Mouse (Mus musculus) cerebellum, adult 9-11 months (tissue): Measurements from ENCODE around the gene Cela2a.
"Not testable (repeated sequence)": the region's sequence is repeated elsewhere in the genome, so short reads cannot be mapped to it uniquely, and the experiment has no call there.

Experiments
- DNase-seq: peaks from one replicate; pipeline ENCODE4 v3.0.0; 2022

Gene Cela2a

DNA sequence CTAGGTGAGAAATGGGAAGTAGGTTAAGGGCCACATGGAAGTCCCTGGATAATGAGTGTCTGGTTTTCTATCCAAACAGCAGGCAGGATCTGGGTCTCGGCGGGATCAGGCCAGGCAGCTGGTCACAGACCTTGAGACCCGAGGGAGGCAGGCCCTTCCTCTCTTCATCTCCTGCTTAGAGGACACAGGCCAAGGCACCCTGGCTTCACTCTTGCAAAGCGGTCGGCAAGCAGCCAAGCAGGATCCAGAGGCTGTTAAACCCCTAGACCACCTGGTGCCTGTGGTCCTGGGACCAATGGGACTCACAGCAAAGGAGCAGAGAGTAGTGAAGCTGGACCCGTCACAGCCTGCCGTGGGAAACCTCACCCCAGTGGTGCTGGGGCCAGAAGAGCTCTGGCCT, 29.6 kb downstream of the Cela2a start:
- peak; percentile 32 for DNase-seq

DNA sequence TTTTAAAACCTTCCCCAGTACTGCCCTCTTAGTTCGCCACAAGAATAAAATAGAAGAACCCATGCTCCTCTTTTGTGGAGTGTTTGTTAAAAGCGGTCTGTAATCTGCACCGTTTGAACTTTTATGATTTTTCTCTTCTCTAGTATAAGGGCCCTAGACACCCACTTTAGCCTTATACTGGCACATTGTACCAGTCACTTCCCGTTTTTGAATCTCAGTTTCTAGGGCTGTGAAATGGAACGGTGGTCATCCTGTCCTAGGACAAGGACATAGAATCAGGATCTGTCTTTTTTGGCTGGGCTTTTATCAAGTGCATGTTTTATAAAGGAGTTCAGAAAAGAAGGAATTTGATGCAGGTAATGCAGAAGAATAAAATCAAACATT, 31.8 kb downstream of the Cela2a start:
- no peak for DNase-seq

DNA sequence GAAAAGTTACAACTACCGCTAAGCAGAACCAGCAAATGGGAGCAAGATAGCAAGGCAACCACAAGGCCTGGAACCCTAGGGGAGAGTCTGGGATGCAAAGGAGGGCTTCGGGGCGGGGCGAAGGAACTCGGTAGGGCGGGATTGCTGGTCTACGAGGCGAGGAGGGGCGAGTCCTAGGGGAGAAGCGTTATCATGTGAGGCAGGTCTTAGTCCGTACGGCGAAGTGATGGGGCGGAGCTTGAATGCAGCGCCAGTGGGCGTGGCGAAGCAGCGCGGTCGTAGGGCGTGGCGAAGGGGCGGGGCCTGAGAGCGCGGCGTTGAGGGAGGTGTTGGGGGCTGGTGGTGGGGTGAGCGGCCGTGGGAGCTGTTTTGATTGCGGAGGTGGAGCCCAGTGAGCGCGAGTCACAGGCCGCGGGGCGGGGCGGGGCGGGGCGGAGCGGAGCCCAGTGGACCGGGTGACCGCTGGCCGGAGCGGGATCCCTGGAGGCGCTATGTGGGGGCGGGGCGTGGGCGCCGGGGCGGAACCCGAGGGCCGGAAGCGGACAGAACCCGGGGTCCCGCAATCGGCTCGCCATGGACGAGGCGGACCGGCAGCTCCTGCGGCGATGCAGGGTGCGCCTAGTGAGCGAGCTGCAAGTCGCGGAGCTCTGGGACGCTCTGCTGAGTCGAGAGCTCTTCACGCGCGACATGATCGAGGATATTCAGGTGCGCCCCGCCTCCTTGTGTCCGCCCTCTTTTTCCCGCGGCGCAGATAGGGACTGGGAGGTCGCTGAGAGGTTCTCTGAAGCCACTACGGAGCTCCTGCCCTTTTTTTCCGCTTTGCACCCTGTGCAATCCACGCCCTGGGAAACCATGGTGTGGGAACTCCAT, 32.4 kb downstream of the Cela2a start, which contains the start of gene Casp9:
Gene Casp9 (plus strand): TSS at position 331 of the 870 bp plus-strand sequence.
- DNase-seq, result peak; percentile 96

DNA sequence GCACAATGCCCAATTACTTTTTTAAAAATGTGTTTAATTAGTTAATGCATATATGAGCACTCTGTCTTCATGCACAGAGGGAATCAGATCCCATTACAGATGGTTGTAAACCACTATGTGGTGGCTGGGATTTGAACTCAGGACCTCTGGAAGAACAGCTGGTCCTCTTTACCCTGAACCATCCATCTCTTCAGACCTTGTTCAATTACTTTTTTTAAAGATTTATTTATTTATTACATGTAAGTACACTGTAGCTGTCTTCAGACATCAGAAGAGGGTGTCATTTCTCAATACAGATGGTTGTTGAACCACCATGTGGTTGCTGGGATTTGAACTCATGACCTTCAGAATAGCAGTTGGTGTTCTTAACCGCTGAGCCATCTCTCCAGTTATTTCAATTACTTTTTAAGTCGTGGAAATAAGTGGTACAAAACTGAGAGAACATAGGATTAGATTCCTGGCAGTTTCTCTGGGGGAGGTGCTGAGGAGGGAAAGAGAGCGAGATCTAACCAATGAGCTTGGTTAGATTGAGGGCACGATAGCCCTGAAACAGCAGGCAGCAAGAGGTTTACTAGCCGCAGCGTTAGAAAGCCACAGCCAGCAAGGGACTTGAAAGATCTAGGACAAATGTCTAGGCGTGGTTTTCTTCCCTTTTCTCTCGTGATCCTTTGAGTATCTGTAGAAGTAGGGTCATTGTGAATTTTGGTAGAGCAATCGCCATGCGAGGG, 33.2 kb downstream of the Cela2a start:
- peak; percentile 38 for DNase-seq

DNA sequence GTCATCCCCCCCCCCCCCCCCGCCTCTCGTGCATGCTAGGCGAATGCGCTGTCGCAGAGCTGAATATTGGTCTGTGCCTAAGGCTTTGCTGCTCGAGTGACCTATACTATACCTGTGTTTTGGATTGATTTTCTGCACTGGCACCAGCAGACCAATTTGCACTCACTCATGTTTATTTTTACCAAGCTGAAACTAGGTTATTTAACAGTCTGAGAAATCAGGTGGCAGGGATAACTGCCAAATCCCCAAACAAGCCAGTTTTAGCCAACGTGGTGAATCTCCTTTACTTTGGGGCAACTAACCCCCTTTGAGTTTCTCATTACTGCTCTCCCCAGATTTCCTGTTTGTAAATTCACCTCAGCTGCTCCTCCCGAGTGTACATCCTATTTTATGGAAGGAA, 34.0 kb downstream of the Cela2a start:
- peak; percentile 73 for DNase-seq

DNA sequence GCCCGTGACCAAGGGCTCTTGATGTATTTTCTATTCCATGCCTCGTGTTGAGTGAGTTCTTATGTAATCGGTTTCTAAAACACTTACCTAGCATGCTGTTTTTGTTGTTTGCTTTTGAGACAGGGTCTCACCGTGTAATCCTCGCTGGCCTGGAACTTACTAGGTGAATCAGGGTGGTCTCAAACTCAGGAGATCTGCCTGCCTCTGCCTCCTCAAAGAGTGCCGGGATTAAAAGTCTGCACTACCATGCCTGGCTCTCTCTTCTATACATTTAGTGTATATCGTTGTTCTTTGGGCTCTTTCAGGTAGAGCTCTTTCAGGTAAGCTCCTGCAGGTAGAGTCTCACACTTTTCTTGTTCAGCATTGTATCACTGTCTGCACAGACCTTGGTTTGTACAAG, 34.5 kb downstream of the Cela2a start:
- peak; percentile 52 for DNase-seq

DNA sequence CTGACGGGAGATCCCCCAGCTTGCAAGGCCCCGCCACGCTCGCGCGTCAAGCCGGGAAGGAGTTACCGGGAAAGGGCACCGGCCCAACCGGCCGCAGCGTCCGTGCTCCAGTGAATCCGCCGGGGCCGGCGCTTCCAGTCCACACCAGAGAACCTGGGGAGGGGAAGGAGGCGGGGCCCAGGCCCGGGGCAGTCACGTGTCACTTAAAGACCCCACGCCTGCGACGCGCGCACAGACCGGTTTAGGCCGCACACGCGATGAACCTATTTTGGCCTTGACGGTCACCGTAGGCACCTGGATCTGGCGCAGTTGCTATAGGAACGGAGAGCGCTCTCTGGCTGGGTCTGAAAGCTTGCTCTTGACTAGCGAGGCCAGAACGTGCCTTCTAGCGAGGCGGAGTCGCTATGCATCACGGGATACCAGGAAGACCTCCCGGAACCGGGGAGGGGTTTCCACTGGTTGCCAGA, 35.4 kb downstream of the Cela2a start, which contains the start of gene Dnajc16:
Gene Dnajc16 (minus strand): TSS at position 408 of the 467 bp plus-strand sequence.
- peak; percentile 99 for DNase-seq

DNA sequence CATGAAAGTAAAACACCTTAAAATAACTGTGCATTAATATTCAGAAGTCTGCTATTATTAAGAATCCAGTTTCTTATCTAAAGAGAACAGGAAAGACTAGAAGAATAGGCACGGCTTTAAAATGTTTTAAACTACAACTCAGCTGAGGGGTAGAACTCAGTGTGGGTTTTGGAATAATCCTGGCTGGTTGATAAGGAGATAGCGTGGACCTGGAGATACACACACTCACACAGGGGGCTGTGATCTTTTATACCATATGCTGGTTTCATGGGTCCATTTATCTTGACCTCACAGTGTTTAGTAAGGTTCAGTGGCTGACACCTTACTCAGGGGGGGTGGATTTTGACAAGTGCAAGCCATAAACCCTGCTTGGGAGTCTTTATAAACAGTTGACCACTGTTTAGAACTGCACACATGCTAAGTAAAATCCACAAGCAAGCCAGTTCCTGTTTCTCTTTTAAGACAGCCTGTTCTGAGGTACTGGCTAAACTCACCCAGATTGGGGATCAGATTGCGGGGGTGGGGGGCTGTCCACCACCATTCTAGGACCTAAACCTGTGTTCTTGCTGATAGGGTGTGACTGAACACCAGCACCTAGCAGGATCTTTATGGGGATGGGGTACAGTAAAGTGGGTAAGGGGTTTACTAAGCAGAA, 36.3 kb downstream of the Cela2a start:
- no peak for DNase-seq

DNA sequence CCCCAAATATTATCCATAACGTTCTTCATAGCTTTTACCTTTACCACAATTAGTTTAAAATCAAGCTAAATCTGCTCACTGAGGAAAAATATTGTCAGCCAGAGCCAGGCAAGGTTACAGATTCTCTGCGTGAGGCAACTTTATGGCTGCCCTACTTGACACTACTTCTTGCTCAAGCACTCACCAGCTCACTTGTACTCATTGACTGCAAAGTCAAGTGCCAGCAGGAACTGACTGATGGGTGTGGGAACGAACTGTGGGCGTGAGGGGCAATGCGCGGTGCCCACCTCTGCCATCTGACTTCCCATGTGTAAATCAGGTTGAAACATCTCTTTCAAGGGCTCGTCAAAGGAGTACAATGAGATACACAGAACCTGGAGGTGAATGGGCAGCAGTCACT, 38.5 kb downstream of the Cela2a start:
- DNase-seq, result no peak

DNA sequence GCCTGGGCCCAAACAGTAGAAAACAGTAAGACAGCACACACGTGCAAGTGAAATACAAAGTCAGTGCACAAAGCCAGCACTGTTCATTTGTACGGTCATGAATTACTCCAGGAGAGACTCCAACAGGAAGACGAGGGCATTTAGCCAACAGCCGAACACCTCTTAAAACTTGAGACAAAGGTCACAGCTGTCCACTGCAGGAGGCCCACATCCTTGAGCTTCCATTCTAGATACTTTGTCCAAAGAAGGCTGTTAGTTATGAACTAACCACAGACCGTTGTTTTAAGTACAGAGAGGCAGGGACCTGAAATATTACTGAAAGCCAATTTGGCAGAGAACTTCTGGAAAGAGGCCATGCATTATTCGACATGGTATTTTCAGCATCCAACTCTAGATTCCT, 38.9 kb downstream of the Cela2a start:
- no peak for DNase-seq

DNA sequence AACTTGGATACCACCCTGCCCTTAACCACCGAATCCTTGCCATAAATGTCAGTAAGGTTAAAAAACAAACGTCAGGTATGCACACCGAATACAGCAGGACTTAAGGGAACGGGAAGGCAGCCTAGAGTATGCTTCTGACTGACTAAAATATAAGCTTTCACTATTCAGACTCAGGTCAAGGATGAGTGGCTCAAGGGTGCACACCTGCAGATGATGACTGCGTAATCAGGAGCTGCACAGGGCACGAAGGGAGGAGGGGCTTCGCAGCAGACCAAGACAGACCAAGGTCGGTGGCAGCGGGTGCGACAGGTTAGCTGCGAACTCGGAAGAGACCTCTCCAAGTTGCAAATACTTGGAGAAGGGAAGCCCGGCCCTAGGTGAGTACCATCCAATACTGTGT, 39.8 kb downstream of the Cela2a start:
- DNase-seq, result no peak

DNA sequence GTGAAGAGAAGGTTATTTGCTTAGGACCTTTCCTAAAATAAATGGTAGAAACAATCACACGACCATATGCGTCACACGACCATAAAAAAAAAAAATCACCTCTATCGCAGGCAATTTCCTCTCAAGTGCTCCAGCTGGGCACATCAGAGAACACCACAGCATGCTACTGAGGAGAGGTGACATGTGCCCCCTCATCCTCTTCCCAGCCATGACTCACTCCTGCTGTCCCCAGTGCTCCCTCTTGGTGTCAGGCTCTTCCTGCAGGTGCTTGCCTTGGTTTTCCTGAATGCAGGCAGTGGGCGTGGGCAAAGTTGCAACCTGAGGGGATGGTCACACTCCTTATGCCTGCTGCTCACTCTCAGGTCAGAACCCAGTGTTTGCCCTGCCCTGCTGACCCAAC, 41.1 kb downstream of the Cela2a start:
- no peak for DNase-seq

DNA sequence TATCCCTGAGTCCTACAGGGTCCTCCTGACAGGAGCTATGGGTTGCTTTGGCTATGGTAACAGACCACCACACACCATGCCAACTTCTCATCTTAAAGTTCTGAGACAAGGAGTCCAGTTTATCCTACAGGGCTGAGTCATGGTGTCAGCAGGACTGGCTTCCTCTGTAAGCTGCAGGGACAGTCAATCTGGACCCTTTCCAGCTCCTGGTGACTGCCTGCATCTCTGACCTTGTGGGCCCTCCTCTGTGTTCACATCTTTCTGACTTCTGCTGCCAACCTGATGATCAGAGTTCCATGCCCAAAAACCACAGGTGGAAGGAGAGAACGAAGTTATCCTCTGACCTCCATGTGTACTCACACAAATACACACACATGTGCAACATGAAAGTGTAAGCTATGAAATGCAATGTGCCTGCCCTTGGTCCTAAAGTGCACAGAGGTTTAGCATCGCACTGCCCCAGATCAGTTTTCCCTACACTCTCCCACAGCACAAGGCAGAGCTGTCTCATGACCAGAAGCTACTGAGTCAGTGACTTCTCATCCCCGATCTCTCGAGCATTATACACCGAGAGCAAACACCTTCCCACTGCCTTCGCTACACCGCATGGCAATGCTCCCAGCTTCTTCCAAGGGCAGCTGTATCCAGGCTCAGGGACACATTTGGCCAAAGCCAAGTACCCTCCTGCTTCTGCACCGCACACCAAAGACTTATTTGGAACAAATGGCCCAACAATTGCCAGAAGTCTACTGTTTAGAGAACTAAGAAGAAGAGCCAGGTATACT, 44.6 kb downstream of the Cela2a start:
- DNase-seq, result no peak

DNA sequence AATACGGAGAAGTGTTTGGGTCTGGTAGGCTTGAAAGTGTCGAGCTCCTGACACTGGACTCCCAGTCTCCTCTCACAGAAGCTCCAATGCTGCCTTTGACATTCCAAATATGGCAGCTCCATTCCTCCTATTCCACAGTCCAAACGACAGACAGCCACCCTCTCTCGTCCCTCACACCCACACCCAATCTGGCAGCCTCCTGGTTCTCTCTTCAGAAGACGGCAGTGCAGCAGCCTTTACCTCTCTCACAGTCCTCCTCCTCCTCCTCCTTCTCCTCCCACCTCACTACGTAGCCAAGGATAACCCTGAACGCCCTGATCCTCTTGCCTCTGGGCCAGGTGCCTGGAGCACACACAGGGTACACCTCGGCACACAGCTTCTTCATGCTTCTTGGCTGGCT, 46.1 kb downstream of the Cela2a start:
- no peak for DNase-seq

DNA sequence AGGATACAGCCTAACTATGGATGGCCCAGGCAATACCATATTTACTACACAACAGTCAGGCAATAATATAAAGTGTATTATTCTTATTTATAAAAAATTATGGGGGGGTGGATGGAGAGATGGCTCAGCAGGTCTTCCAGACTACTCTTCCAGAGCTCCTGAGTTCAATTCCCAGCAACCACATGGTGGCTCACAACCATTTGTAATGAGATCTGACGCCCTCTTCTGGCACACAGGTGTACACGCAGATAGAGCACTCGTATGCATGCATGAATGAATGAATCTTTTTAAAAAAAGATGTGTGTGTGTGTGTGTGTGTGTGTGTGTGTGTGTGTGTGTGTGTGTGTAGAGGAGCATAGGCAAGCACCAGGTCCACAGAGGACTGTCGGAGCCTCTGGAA, 52.9 kb downstream of the Cela2a start:
- not testable (repeated sequence) for DNase-seq

DNA sequence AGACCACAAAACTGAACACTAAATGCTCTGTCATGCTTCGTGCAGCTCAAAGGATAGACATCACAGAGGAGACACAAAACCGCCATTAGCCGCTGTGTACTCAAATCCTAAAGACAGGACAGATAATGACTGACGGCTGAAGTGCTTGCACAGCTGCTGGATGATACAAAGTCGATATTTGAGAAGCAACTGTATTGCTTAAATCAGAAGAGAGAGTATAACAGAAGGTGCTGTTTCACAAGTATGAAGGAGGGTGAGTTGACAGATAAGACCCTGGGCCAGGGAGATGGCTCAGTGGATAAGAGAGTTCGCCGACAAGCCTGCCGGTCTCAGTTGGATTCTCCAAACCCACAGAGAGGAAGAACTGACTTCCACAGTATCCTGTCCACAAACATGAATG, 54.1 kb downstream of the Cela2a start:
- DNase-seq, result no peak

DNA sequence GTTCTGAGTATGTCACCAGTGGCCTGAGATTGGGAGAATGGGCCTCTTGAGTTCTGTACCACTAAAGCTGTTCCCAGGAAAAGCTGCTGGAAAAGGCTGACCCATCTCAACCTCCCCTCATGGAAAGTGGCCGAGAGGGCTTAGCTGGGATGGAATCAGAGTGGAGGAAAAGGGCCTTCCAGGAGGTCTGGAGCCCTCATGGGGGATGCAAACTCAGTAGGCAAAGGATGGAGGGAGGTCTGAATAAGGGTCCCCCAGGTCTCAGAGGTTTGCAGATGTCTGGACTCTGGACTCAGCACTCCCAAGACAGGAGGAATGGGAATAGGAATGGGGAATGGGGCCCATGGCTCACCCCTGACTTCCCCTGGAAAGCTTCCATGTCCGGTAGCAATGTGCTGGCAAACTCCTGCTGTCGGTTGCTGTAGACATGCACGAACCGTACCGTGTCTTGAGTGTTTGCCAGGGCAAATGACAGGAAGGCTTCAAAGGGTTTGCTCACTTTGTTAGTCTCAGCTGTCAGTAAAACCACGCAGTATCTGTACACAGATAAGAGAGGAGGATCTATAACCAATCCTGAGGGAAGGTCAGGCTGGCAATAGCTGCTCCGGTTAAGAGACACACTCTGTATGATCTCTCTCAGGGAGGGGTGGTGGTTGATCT, 56.3 kb downstream of the Cela2a start:
- DNase-seq, result no peak

DNA sequence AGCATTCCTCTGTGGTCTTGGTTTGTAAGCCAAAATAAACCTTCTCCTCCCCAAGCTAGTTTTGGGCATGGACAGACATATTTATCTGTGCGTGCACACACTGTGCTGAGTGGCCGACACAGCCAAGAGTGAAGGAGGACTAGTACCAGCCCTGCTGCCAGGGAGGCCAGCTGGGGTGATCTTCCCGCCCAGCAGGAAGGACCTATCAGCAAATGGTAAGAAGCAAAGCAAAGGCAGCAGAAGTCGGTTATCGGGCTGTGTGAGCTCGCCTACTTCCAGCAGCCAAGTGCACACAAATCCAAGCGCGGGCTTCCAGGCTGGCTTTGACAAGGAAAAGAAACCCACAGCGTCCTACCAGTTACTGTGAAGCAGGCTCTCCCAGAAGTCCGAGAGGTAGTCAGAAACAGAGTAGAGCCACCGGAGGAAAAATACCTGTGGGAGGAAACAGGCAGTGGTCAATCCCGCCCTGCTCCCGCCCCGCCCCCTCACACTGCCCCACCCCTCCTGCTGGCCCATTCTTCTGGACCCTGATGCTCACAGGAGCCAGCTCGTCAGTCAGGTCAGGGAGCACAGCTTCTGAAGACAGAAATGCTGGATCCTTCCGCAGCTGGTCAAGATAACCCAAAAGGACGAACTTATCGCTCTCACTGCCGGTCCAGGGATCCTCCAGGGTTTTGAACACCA, 58.5 kb downstream of the Cela2a start:
- DNase-seq, result peak; percentile 85

DNA sequence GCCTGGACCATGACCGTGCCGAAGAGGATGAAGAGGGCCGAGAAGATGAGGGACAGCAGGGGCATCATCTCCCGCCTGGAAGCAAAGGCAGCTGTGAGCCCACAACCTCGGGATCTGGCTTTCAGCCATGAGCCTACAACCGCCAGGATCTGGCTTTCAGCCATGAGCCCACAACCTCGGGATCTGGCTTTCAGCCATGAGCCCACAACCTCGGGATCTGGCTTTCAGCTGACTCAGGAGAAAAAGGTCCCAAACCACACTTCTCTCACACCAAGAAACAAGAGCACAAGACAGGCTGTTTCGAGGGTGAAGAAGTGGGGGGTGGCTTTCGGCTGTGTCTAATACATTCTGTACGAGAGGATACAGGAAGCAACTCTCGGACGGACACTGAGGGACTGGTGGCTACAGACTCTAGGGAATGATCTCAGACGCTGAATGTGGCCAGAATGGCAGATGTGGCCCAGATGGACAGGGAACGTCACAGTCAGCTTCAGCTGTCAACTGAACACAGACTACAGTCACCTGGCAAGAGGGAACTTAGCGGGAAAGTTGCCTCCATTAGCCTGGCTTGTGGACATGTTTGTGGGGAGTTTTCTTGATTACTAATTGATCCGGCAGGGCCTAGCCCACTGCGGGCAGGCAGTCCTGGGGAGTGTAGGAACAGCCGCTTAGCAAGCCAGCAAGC, 59.1 kb downstream of the Cela2a start:
- peak; percentile 36 for DNase-seq

DNA sequence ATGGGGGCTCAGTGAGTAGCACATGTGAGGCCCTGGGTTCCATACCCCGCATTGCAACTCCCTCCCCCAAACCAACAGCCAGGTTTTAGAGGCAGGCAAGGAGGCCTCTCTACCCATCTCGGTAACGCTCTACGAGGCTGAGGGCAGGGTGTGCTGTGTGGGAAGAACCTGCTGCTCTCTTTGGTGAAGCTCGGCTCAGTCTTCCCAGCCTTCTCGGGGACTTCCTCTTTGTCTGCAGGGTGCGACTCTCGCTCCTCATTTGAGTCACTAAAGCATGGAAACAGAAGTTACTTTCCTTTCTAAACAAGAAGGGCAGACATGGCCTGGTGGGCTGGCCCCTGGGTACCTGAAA, 59.7 kb downstream of the Cela2a start:
- no peak for DNase-seq

DNA sequence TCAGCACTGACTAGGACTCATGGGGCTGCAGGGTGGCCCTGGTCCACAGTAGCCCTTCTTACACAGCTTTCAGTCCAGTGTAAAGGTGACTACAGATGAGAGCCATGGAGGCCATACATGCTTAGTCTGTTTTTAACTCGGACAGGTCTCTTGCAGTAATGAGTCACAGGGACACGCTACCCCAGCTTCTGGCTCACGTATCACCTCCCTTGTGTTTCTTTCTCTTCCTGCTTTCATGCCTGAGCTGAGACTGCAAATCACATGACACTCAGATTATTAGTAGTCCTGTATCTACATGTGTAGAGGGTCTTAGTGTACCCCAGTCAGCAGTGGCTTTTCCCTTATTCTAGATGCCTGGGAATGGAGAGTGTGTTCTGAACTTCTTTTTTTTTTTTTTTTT, 61.0 kb downstream of the Cela2a start:
- DNase-seq, result no peak
